8 mouse cellular contexts compared by ENCODE assay signal in genomic region chr1:167392031-167392640, GRCm38 (mm10). TPM values are rescaled to one million over a fixed set of nuclear protein-coding genes. Genes with fewer than 3 reads are reported as not detected.
A peak's percentile ranks its signal among the peaks of the same experiment; 100 is the strongest.
DNase-seq lines count a peak whose midpoint lies in the region; ATAC-seq lines count a peak whose summit lies in the region.

No protein-coding gene starts in this region.

- peaks cover 13% of the 10 kb centered on the region for H3K27me3 ChIP-seq in heart, embryonic 12.5 days (replicated peaks)
- H3K27me3 ChIP-seq in liver, embryonic 15.5 days, result peaks cover 20% of the 10 kb centered on the region

- ATAC-seq in heart, embryonic 12.5 days (ENCODE audit: insufficient number of reproducible peaks, low FRiP score), result no peak
- ATAC-seq in liver, embryonic 15.5 days (ENCODE audit: insufficient read depth), result no peak

- H3K4me2 ChIP-seq in heart, embryonic 12.5 days, result peak overlapping the region; percentile 88
- H3K4me2 ChIP-seq in liver, embryonic 15.5 days, result peak overlapping the region; percentile 79

- H3K9ac ChIP-seq in heart, embryonic 12.5 days, result peak overlapping the region; percentile 89
- H3K9ac ChIP-seq in liver, embryonic 15.5 days, result peak overlapping the region; percentile 83

- H3K27ac ChIP-seq in heart, embryonic 12.5 days (ENCODE audit: poor library complexity, severe bottlenecking), result peak overlapping the region; percentile 87
- peak overlapping the region; percentile 93 for H3K27ac ChIP-seq in liver, embryonic 15.5 days (replicated peaks)

- DNase-seq in adrenal gland, adult (ENCODE audit: inconsistent age in 2 of 2, low spot score in 1 of 2), result peak; percentile 55 to 87
- no peak for DNase-seq in adrenal gland, postnatal 4 days (ENCODE audit: low spot score in 2 of 2)
- DNase-seq in adipocyte (ENCODE audit: low spot score), result peak; percentile 40
- DNase-seq in layer of hippocampus, adult 8-10 months (ENCODE audit: low spot score in 2 of 2), result no peak
- no peak for DNase-seq in right cerebral cortex, postnatal 25 days
- no peak for DNase-seq in T-cell, adult 2 months (ENCODE audit: low spot score)

- no peaks in the 10 kb centered on the region for H3K36me3 ChIP-seq in heart, embryonic 12.5 days
- peaks cover 37% of the 10 kb centered on the region for H3K36me3 ChIP-seq in liver, embryonic 15.5 days (replicated peaks)

- H3K9me3 ChIP-seq in heart, embryonic 12.5 days (replicated peaks), result no peaks in the 10 kb centered on the region
- no peaks in the 10 kb centered on the region for H3K9me3 ChIP-seq in liver, embryonic 15.5 days (replicated peaks)

- H3K4me1 ChIP-seq in heart, embryonic 12.5 days (replicated peaks), result peaks cover 16% of the 10 kb centered on the region
- H3K4me1 ChIP-seq in liver, embryonic 15.5 days (replicated peaks), result peaks cover 66% of the 10 kb centered on the region

- WGBS in heart, embryonic 12.5 days, result 43% methylated on average over 2 of the region's 2 CpGs
- 32% methylated on average over 2 of the region's 2 CpGs for WGBS in liver, embryonic 15.5 days (ENCODE audit: insufficient replicate concordance)

- peak overlapping the region; percentile 86 for H3K4me3 ChIP-seq in heart, embryonic 12.5 days
- peak overlapping the region; percentile 79 for H3K4me3 ChIP-seq in liver, embryonic 15.5 days (replicated peaks)

RNA-seq across cellular contexts. Expression of gene Mgst3, which starts 1.5 kb away (rescaled TPM):
- 10 to 100 TPM; 67.2 to 77.2 TPM for total RNA-seq in adrenal gland, postnatal 4 days (2021)
- 108 TPM in 2 replicates for polyA plus RNA-seq in heart, embryonic 12.5 days (2016; fragmentation: Nextera tagmentation; extraction: Ambion mirVana)
- polyA plus RNA-seq in liver, embryonic 15.5 days (2015; fragmentation: Nextera tagmentation; extraction: Ambion mirVana), result 392 and 404 TPM in 2 replicates
- 10 to 100 TPM; 67.6 to 74.1 (median 67.9) TPM for total RNA-seq in layer of hippocampus, adult 8-10 months (2022)

RNA-seq across cellular contexts. Expression of gene Aldh9a1, which starts 42.3 kb away (rescaled TPM):
- total RNA-seq in adrenal gland, postnatal 4 days (2021), result 10 to 100 TPM; 72.1 to 74.5 TPM
- 27.1 and 27.6 TPM in 2 replicates for polyA plus RNA-seq in heart, embryonic 12.5 days (2016; fragmentation: Nextera tagmentation; extraction: Ambion mirVana)
- 72.7 and 75.1 TPM in 2 replicates for polyA plus RNA-seq in liver, embryonic 15.5 days (2015; fragmentation: Nextera tagmentation; extraction: Ambion mirVana)
- 10 to 100 TPM; 26.6 to 33.8 (median 32.2) TPM for total RNA-seq in layer of hippocampus, adult 8-10 months (2022)

Comparison
In these comparisons a context has a peak if more than half of its experiments do, and no peak if none do; other contexts are left out.
1. DNase-seq: peak in adrenal gland, adult (2 of 2) and adipocyte (single experiment); none in adrenal gland, postnatal 4 days (0 of 2), layer of hippocampus, adult 8-10 months (0 of 2), right cerebral cortex, postnatal 25 days (single experiment) and T-cell, adult 2 months (single experiment).